Mouse (Mus musculus): ENCODE data around the gene Rars2.

DNA sequence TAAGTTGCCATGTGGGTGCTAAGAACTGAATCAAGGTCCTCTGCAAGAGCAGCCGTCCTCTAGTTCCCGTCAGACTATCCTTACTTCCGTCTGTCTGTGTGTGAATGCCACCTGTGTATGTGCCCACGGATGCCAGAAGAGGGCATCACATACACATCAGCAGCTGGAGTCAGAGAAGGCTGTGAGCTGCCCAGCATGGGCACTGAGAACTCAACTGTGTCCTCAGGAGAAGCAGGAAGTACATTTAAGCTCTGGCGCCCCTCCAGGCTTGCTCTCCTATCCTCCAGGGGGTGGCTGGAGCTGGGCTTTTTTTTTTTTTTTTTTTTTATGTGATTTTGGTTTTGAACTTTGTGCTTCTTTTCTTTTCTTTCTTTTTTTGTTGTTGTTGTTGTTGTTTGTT, 65.8 kb downstream of the Rars2 start:
- 0 out of 2 replicates have a peak, but pooled peaks have one; percentile 7 for TF ChIP-seq CTCF (IDR thresholded peaks at IDR 0.05; ENCODE audit: low read depth)
- TF ChIP-seq EP300 (IDR thresholded peaks at IDR 0.05; ENCODE audit: low read depth) = no peak
